Mouse (Mus musculus): ENCODE measurements around the gene Scarb2. TPM values are rescaled to one million over a fixed set of nuclear protein-coding genes. Genes with fewer than 3 reads are reported as not detected.

Scarb2 gene
- polyA plus RNA-seq, 1 experiment from 2014 or later, result 16.1 TPM

GRCm38 (mm10) chr5:92489503-92489902 is 17.1 kb downstream of the Scarb2 start:
- Histone ChIP-seq H3K36me3 (peaks cover 17% of the 10 kb centered on the region), H3K4me3 (no peak overlapping the region), H3K27ac (no peak overlapping the region), H3K9me3 (peaks cover 5% of the 10 kb centered on the region), H3K9ac (no peak overlapping the region), H3K27me3 (replicated peaks) (no peaks in the 10 kb centered on the region), H3K4me2 (replicated peaks) (no peak overlapping the region), H3K4me1 (no peaks in the 10 kb centered on the region; the same call in 1 of the 2 replicates)
- 87% methylated on average over 4 of the region's 4 CpGs for WGBS
- no peak for ATAC-seq (ENCODE audit: low FRiP score, low read depth)

- H3K9me3 ChIP-seq, result peaks cover 5% of the 10 kb centered on the region
- H3K27ac ChIP-seq, result no peak overlapping the region
- peaks cover 23% of the 10 kb centered on the region for H3K36me3 ChIP-seq
- no peak overlapping the region for H3K9ac ChIP-seq
- WGBS, result 77% methylated on average over 7 of the region's 7 CpGs
- H3K4me1 ChIP-seq, result no peaks in the 10 kb centered on the region; the same call in 1 of the 2 replicates
- no peak overlapping the region for H3K4me3 ChIP-seq
- ATAC-seq (ENCODE audit: low FRiP score, low read depth), result no peak
- H3K4me2 ChIP-seq (replicated peaks), result no peak overlapping the region
- H3K27me3 ChIP-seq (replicated peaks), result no peaks in the 10 kb centered on the region
Observed at GRCm38 (mm10) chr5:92488961-92489360, 17.7 kb downstream of the Scarb2 start.

GRCm38 (mm10) chr5:92488408-92488807 is 18.2 kb downstream of the Scarb2 start:
- H3K27me3 ChIP-seq (replicated peaks), result no peaks in the 10 kb centered on the region
- peaks cover 5% of the 10 kb centered on the region for H3K9me3 ChIP-seq
- ATAC-seq (ENCODE audit: low FRiP score, low read depth), result no peak
- no peak overlapping the region for H3K27ac ChIP-seq
- H3K9ac ChIP-seq, result no peak overlapping the region
- no peaks in the 10 kb centered on the region; the same call in 1 of the 2 replicates for H3K4me1 ChIP-seq
- peaks cover 28% of the 10 kb centered on the region for H3K36me3 ChIP-seq
- 90% methylated on average over 3 of the region's 3 CpGs for WGBS
- no peak overlapping the region for H3K4me3 ChIP-seq
- no peak overlapping the region for H3K4me2 ChIP-seq (replicated peaks)

GRCm38 (mm10) chr5:92486758-92487157 is 19.9 kb downstream of the Scarb2 start:
- H3K36me3 ChIP-seq, result peaks cover 41% of the 10 kb centered on the region

GRCm38 (mm10) chr5:92484880-92485279 is 21.8 kb downstream of the Scarb2 start:
- H3K27me3 ChIP-seq (replicated peaks), result no peaks in the 10 kb centered on the region
- peaks cover 9% of the 10 kb centered on the region for H3K9me3 ChIP-seq
- WGBS, result 70% methylated on average over 7 of the region's 7 CpGs
- H3K4me3 ChIP-seq, result no peak overlapping the region
- H3K4me1 ChIP-seq, result no peaks in the 10 kb centered on the region
- ATAC-seq (ENCODE audit: low FRiP score, low read depth), result no peak
- no peak overlapping the region for H3K27ac ChIP-seq
- no peak overlapping the region for H3K4me2 ChIP-seq (replicated peaks)
- H3K9ac ChIP-seq, result no peak overlapping the region
- H3K36me3 ChIP-seq, result peaks cover 41% of the 10 kb centered on the region

More at GRCm38 (mm10) chr5:92486758-92487157, 19.9 kb downstream of the Scarb2 start:
- Histone ChIP-seq H3K9me3 (peaks cover 9% of the 10 kb centered on the region), H3K4me2 (replicated peaks) (no peak overlapping the region), H3K9ac (no peak overlapping the region), H3K27me3 (replicated peaks) (no peaks in the 10 kb centered on the region), H3K27ac (no peak overlapping the region), H3K4me3 (no peak overlapping the region), H3K4me1 (no peaks in the 10 kb centered on the region; the same call in 1 of the 2 replicates)
- 97% methylated on average over 3 of the region's 3 CpGs for WGBS
- no peak for ATAC-seq (ENCODE audit: low FRiP score, low read depth)

- H3K4me3 ChIP-seq, result no peak overlapping the region
- H3K9me3 ChIP-seq, result no peaks in the 10 kb centered on the region
- WGBS, result 92% methylated on average over 5 of the region's 5 CpGs
- H3K36me3 ChIP-seq, result no peaks in the 10 kb centered on the region
- H3K4me1 ChIP-seq, result no peaks in the 10 kb centered on the region
- no peak overlapping the region for H3K27ac ChIP-seq
- no peaks in the 10 kb centered on the region for H3K27me3 ChIP-seq (replicated peaks)
- no peak overlapping the region for H3K4me2 ChIP-seq (replicated peaks)
- H3K9ac ChIP-seq, result no peak overlapping the region
- ATAC-seq (ENCODE audit: low FRiP score, low read depth), result no peak
Observed at GRCm38 (mm10) chr5:92472863-92473262, 33.8 kb downstream of the Scarb2 start.

GRCm38 (mm10) chr5:92471531-92471930 is 35.1 kb downstream of the Scarb2 start:
- Histone ChIP-seq H3K4me1 (no peaks in the 10 kb centered on the region), H3K4me3 (no peak overlapping the region), H3K36me3 (no peaks in the 10 kb centered on the region), H3K27me3 (replicated peaks) (no peaks in the 10 kb centered on the region), H3K27ac (no peak overlapping the region), H3K4me2 (replicated peaks) (no peak overlapping the region), H3K9me3 (no peaks in the 10 kb centered on the region), H3K9ac (no peak overlapping the region)
- WGBS, result 90% methylated on average over 4 of the region's 4 CpGs
- no peak for ATAC-seq (ENCODE audit: low FRiP score, low read depth)

- ATAC-seq (ENCODE audit: low FRiP score, low read depth), result no peak
- no peaks in the 10 kb centered on the region for H3K27me3 ChIP-seq (replicated peaks)
- H3K36me3 ChIP-seq, result no peaks in the 10 kb centered on the region
- H3K4me3 ChIP-seq, result no peak overlapping the region
- no peaks in the 10 kb centered on the region for H3K9me3 ChIP-seq
- H3K27ac ChIP-seq, result no peak overlapping the region
- H3K4me2 ChIP-seq (replicated peaks), result no peak overlapping the region
- 92% methylated on average over 18 of the region's 18 CpGs for WGBS
- H3K4me1 ChIP-seq, result no peaks in the 10 kb centered on the region
- H3K9ac ChIP-seq, result no peak overlapping the region
Observed at GRCm38 (mm10) chr5:92469201-92470130, 37.2 kb downstream of the Scarb2 start.

GRCm38 (mm10) chr5:92468234-92468633 is 38.4 kb downstream of the Scarb2 start:
- no peak for ATAC-seq (ENCODE audit: low FRiP score, low read depth)
- Histone ChIP-seq H3K27me3 (replicated peaks) (no peaks in the 10 kb centered on the region), H3K4me1 (no peaks in the 10 kb centered on the region), H3K36me3 (no peaks in the 10 kb centered on the region), H3K4me2 (replicated peaks) (no peak overlapping the region), H3K4me3 (no peak overlapping the region), H3K9ac (no peak overlapping the region), H3K27ac (no peak overlapping the region), H3K9me3 (no peaks in the 10 kb centered on the region)
- WGBS, result 96% methylated on average over 6 of the region's 6 CpGs

- Histone ChIP-seq H3K36me3 (no peaks in the 10 kb centered on the region), H3K9me3 (no peaks in the 10 kb centered on the region), H3K4me3 (no peak overlapping the region), H3K27ac (no peak overlapping the region), H3K4me1 (no peaks in the 10 kb centered on the region), H3K4me2 (replicated peaks) (no peak overlapping the region), H3K9ac (no peak overlapping the region), H3K27me3 (replicated peaks) (no peaks in the 10 kb centered on the region)
- ATAC-seq (ENCODE audit: low FRiP score, low read depth), result no peak
- WGBS, result 84% methylated on average over 8 of the region's 8 CpGs
Observed at GRCm38 (mm10) chr5:92467102-92467766, 39.4 kb downstream of the Scarb2 start.

- ATAC-seq (ENCODE audit: low FRiP score, low read depth), result no peak
- no peak overlapping the region for H3K9ac ChIP-seq
- no peaks in the 10 kb centered on the region for H3K27me3 ChIP-seq (replicated peaks)
- WGBS, result 79% methylated on average over 5 of the region's 5 CpGs
- H3K4me3 ChIP-seq, result no peak overlapping the region
- H3K27ac ChIP-seq, result no peak overlapping the region
- peaks cover 10% of the 10 kb centered on the region; the same call in 1 of the 2 replicates for H3K36me3 ChIP-seq
- H3K9me3 ChIP-seq, result no peaks in the 10 kb centered on the region
- no peak overlapping the region for H3K4me2 ChIP-seq (replicated peaks)
- H3K4me1 ChIP-seq, result no peaks in the 10 kb centered on the region
Observed at GRCm38 (mm10) chr5:92465511-92465910, 41.1 kb downstream of the Scarb2 start.

GRCm38 (mm10) chr5:92461321-92461720 is 45.3 kb downstream of the Scarb2 start:
- 21% methylated on average over 5 of the region's 5 CpGs for WGBS
- Histone ChIP-seq H3K4me2 (replicated peaks) (no peak overlapping the region), H3K4me1 (no peaks in the 10 kb centered on the region), H3K27ac (no peak overlapping the region), H3K27me3 (replicated peaks) (no peaks in the 10 kb centered on the region), H3K9ac (no peak overlapping the region), H3K4me3 (no peak overlapping the region), H3K36me3 (peaks cover 15% of the 10 kb centered on the region; the same call in 1 of the 2 replicates), H3K9me3 (no peaks in the 10 kb centered on the region)
- no peak for ATAC-seq (ENCODE audit: low FRiP score, low read depth)
